Mouse (Mus musculus) liver, embryonic 15.5 days (tissue): Measurements from ENCODE around the gene Rassf3. TPM values are rescaled to one million over a fixed set of nuclear protein-coding genes. Genes with fewer than 3 reads are reported as not detected.

Experiments
- ATAC-seq: fragments of 200-750 bp; cut with Nextera tagmentation; 2 replicates; pipeline ENCODE4 v1.8.0; 2017; ENCODE audit warnings: moderate number of reproducible peaks, mild to moderate bottlenecking, moderate library complexity; ENCODE audit not compliant: insufficient read depth
- H3K27ac ChIP-seq: fragments of 300-500 bp; sonication (generic); replicated peaks from 2 replicates; pipeline ENCODE4 v1.5.1; 2015; ENCODE audit warnings: mild to moderate bottlenecking, inconsistent platforms
- H3K27me3 ChIP-seq: fragments of 300-500 bp; sonication (generic); 2 replicates; pipeline ENCODE4 v1.6.1; 2015; ENCODE audit warnings: mild to moderate bottlenecking, inconsistent platforms
- H3K36me3 ChIP-seq: fragments of 300-500 bp; sonication (generic); replicated peaks from 2 replicates; pipeline ENCODE4 v1.6.1; 2015; ENCODE audit warnings: moderate library complexity, mild to moderate bottlenecking, inconsistent platforms
- H3K4me1 ChIP-seq: fragments of 300-500 bp; sonication (generic); replicated peaks from 2 replicates; pipeline ENCODE4 v1.6.1; 2015; ENCODE audit warnings: inconsistent platforms
- H3K4me2 ChIP-seq: fragments of 300-500 bp; sonication (generic); 2 replicates; pipeline ENCODE4 v1.6.1; 2015; ENCODE audit warnings: moderate library complexity, mild to moderate bottlenecking, inconsistent platforms
- H3K4me3 ChIP-seq: fragments of 300-500 bp; sonication (generic); replicated peaks from 2 replicates; pipeline ENCODE4 v1.5.1; 2015; ENCODE audit warnings: mild to moderate bottlenecking, inconsistent platforms
- H3K9ac ChIP-seq: fragments of 300-500 bp; sonication (generic); 2 replicates; pipeline ENCODE4 v1.6.1; 2015; ENCODE audit warnings: moderate library complexity, mild to moderate bottlenecking, inconsistent platforms
- H3K9me3 ChIP-seq: fragments of 300-500 bp; sonication (generic); replicated peaks from 2 replicates; pipeline ENCODE4 v1.6.1; 2016; ENCODE audit warnings: inconsistent platforms
- WGBS: fragments of 180-500 bp; shearing (Covaris S2); methylation state at CpG from one replicate; pipeline ENCODE4 v1.1.7; 2015; ENCODE audit warnings: mixed read lengths; ENCODE audit not compliant: insufficient replicate concordance; 5-methylcytosine and 5-hydroxymethylcytosine counted together
- polyA plus RNA-seq: library from polyadenylated mRNA; unstranded; fragments of >200 nt; fragmentation: Nextera tagmentation; extraction: Ambion mirVana; gene quantifications from 2 replicates; pipeline ENCODE4 v1.2.1, GENCODE M21; 2015

Gene Rassf3
- polyA plus RNA-seq, 1 experiment from 2014 or later, result 11.3 TPM

GRCm38 (mm10) chr10:121376530-121377271 lies 99.4 kb downstream of the Rassf3 start:
- Histone ChIP-seq H3K4me1 (peaks cover 24% of the 10 kb centered on the region), H3K36me3 (peaks cover 64% of the 10 kb centered on the region), H3K27ac (no peak overlapping the region), H3K4me3 (no peak overlapping the region), H3K9me3 (no peaks in the 10 kb centered on the region), H3K9ac (no peak overlapping the region), H3K27me3 (no peaks in the 10 kb centered on the region), H3K4me2 (no peak overlapping the region)
- WGBS, result 81% methylated on average over 24 of the region's 24 CpGs
- no peak for ATAC-seq

DNA sequence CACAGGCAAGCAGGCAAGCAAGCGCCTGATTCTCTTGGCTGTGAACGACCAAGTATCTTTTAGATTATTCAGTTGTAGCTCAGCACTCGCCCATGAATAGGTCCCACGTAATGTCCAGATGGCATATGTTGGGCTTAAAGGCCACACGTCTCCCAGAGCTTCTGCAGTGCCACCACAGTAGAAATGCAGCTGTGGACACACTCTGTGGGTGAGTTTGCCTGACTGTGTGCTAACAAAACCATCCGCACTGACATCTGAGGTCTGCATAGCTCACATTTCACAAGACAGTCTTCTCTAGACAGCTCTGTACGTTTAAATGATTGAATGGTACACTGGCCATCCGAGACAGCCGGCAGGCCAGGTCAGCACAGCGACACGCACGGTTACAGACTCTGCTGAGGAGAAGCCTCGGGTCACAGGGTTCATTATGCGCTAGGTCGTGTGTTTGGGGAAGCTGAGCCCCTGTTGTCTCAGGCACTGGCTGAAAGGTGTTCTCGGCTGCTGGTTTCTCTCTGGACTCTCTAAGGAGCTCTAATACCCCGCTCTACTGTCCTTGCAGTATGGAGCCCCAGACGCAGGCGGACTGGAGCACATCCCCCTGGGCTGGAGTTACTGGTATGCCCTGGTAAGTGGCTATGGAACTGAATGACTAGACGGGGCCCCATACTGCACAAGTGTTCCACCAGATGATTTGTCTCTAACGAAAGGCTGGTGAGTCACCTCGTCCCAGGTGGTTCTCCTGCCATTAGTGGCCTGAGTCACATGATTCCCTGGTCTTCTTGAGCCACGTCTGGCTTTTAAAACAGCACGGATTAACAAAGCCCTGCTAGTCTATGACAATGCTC lies 100.3 kb downstream of the Rassf3 start:
- H3K27me3 ChIP-seq, result no peaks in the 10 kb centered on the region
- no peak overlapping the region for H3K4me2 ChIP-seq
- no peak overlapping the region for H3K4me3 ChIP-seq
- H3K27ac ChIP-seq, result no peak overlapping the region
- no peaks in the 10 kb centered on the region for H3K9me3 ChIP-seq
- H3K36me3 ChIP-seq, result peaks cover 62% of the 10 kb centered on the region
- no peak for ATAC-seq
- peaks cover 24% of the 10 kb centered on the region for H3K4me1 ChIP-seq
- 76% methylated on average over 24 of the region's 24 CpGs for WGBS
- H3K9ac ChIP-seq, result no peak overlapping the region

- Histone ChIP-seq H3K4me3 (no peak overlapping the region), H3K9ac (no peak overlapping the region), H3K36me3 (peaks cover 65% of the 10 kb centered on the region), H3K27me3 (no peaks in the 10 kb centered on the region), H3K4me2 (peak overlapping the region; percentile 49), H3K4me1 (peaks cover 24% of the 10 kb centered on the region), H3K27ac (peak overlapping the region; percentile 29; the same call in 1 of the 2 replicates), H3K9me3 (no peaks in the 10 kb centered on the region)
- 29% methylated on average over 17 of the region's 17 CpGs for WGBS
- ATAC-seq, result peak; percentile 62
These were observed 101.2 kb downstream of the Rassf3 start for GRCm38 (mm10) chr10:121374693-121375620.

- Histone ChIP-seq H3K36me3 (peaks cover 57% of the 10 kb centered on the region), H3K27ac (peak overlapping the region; percentile 29; the same call in 1 of the 2 replicates), H3K9ac (no peak overlapping the region), H3K27me3 (no peaks in the 10 kb centered on the region), H3K4me3 (no peak overlapping the region), H3K4me1 (peaks cover 28% of the 10 kb centered on the region), H3K9me3 (no peaks in the 10 kb centered on the region), H3K4me2 (no peak overlapping the region)
- 79% methylated on average over 12 of the region's 12 CpGs for WGBS
- ATAC-seq, result no peak
These were observed 102.1 kb downstream of the Rassf3 start for GRCm38 (mm10) chr10:121374013-121374412.

DNA sequence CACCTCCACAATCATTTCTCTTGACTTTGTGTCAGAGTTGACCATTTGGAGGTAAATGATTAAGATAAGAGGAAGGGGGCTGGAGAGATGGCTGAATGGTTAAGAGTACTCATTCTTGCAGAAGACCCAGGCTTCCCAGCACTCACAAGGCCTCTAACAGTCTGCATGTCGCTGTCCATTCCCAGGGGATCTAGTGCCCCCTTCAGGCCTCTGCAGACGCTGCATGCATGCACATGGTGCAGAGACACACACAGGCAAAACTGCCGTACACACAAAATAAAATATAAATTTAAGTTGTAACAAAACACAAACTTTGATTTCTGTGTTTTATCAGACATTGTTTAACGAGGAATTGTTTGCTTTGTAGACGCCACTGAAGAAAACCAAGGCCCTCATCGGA lies 105.4 kb downstream of the Rassf3 start:
- peaks cover 32% of the 10 kb centered on the region for H3K36me3 ChIP-seq
- H3K27ac ChIP-seq, result no peak overlapping the region
- peaks cover 51% of the 10 kb centered on the region for H3K4me1 ChIP-seq
- WGBS, result 82% methylated on average over 6 of the region's 6 CpGs
- no peaks in the 10 kb centered on the region for H3K9me3 ChIP-seq
- H3K4me3 ChIP-seq, result no peak overlapping the region
- H3K9ac ChIP-seq, result no peak overlapping the region
- no peak overlapping the region for H3K4me2 ChIP-seq
- H3K27me3 ChIP-seq, result no peaks in the 10 kb centered on the region
- ATAC-seq, result no peak

DNA sequence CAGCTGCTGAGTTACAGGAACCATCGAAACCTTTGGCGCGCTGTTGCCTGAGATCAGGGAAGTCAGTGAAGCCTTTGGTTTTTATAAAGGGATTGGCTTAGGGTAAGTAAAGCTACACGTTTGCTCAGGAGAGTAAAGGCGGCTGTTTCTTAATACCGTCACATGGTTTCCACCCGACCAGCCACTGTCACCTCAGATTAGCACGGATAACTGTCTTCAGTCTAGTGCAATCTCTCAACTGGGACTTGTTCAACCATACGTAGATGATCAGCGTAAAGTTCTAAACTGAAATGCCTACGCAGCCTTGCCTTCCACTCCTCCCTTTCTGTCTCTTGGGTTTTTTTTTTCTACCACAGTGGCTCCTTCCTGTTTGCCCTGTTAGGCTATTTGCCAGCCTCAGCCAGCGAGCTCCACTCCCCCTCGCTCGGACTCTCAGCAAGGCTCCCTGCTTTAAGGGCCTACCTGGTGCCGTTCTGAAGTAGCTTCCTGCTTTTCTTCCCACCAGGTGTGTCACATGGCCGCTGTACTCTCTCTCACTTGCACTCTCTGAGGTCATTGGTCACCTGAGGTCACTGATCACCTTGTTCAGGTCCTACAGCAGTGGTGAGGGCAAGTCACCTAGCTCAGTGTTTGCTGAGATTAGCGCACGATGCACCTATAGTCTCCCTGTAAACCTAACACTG lies 107.2 kb downstream of the Rassf3 start:
- no peak for ATAC-seq
- 68% methylated on average over 18 of the region's 18 CpGs for WGBS
- peaks cover 47% of the 10 kb centered on the region for H3K4me1 ChIP-seq

DNA sequence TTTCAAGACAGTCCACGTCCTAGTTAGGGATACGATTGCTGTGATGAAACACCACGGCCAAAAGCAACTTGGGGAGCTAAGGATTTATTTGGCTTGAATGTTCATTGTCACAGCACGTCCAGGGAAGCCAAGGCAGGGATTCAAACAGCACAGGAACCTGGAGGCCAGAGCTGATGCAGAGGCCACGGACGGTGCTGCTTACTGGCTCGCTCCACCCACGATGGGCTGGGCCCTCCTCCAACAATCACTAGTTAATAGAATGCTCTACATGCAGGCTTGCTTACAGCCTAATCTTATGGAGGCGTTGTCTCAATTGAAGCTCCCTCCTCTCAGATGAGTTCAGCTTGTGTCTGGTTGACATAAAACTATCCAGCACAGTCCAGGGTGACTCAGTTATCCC lies 108.4 kb downstream of the Rassf3 start:
- ATAC-seq, result no peak
- H3K36me3 ChIP-seq, result peaks cover 15% of the 10 kb centered on the region
- 70% methylated on average over 9 of the region's 9 CpGs for WGBS

More for the DNA sequence above, 107.2 kb downstream of the Rassf3 start:
- Histone ChIP-seq H3K4me2 (no peak overlapping the region), H3K27ac (no peak overlapping the region), H3K9me3 (no peaks in the 10 kb centered on the region), H3K27me3 (no peaks in the 10 kb centered on the region), H3K4me3 (no peak overlapping the region), H3K36me3 (peaks cover 26% of the 10 kb centered on the region), H3K9ac (no peak overlapping the region)

DNA sequence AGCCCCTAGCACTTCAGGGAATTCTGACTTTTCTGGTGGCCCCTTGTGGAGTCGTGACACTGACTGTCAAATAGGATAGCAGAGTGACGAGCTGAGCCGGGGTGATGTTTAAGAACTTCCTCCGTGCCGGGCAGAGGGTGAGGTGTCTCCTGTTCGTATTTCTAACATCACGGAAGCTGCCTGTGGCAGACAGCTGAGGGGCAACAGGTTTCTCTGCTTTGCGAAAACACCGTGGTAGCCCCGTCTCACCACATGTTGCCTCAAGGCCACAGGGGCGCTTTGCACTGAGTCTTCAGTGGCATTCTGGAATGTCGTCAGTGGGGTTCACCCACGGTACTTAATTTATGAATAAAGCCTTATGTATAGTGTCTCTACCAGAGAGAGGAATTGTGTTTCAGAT lies 108.9 kb downstream of the Rassf3 start:
- 74% methylated on average over 13 of the region's 13 CpGs for WGBS
- Histone ChIP-seq H3K9ac (no peak overlapping the region), H3K4me3 (no peak overlapping the region), H3K9me3 (no peaks in the 10 kb centered on the region), H3K27ac (no peak overlapping the region), H3K4me1 (peaks cover 43% of the 10 kb centered on the region), H3K36me3 (peaks cover 15% of the 10 kb centered on the region), H3K4me2 (peak overlapping the region; percentile 3; the same call in 1 of the 2 replicates), H3K27me3 (no peaks in the 10 kb centered on the region)
- no peak for ATAC-seq

More for the DNA sequence above, 108.4 kb downstream of the Rassf3 start:
- Histone ChIP-seq H3K27me3 (no peaks in the 10 kb centered on the region), H3K4me1 (peaks cover 43% of the 10 kb centered on the region), H3K9ac (no peak overlapping the region), H3K9me3 (no peaks in the 10 kb centered on the region), H3K27ac (no peak overlapping the region), H3K4me2 (no peak overlapping the region), H3K4me3 (no peak overlapping the region)

DNA sequence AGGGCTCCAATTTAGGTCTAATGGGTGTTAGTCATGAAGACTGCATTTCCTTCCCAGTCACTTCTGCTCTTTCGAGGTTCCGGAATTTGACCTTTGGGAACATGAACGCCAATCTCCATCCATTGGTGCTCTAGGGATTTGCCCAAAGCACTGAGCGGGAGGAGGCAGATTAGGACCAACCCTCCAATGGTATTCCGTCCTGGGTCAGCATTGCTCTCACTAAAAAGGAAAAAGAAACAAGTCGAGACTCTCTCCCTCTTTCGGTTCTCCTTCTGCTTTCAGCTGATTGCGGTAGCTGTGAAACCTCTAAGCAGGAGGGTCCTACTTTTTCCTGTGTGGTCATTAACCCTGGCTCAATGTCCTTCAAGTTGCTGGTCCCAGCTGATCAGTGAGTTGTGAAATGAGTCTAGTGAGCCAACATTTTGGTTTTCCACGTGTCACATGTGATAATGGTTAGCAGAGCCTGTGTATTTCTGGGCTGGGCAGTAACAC lies 110.3 kb downstream of the Rassf3 start:
- H3K9ac ChIP-seq, result peak overlapping the region; percentile 82
- H3K27me3 ChIP-seq, result no peaks in the 10 kb centered on the region
- peak; percentile 6; the same call in 1 of the 2 replicates for ATAC-seq
- H3K4me1 ChIP-seq, result peaks cover 43% of the 10 kb centered on the region
- peak overlapping the region; percentile 74 for H3K27ac ChIP-seq
- H3K4me3 ChIP-seq, result peak overlapping the region; percentile 86
- peaks cover 9% of the 10 kb centered on the region for H3K36me3 ChIP-seq
- 2% methylated on average over 9 of the region's 9 CpGs for WGBS
- no peaks in the 10 kb centered on the region for H3K9me3 ChIP-seq
- H3K4me2 ChIP-seq, result peak overlapping the region; percentile 100
